Mouse (Mus musculus): ENCODE results near the gene Ces5a. TPM values are rescaled to one million over a fixed set of nuclear protein-coding genes. Genes with fewer than 3 reads are reported as not detected.
"Not testable (repeated sequence)": the region's sequence is repeated elsewhere in the genome, so short reads cannot be mapped to it uniquely, and the experiment has no call there.

Ces5a gene
- polyA plus RNA-seq, 1 experiment from 2014 or later: 0.42 TPM

DNA sequence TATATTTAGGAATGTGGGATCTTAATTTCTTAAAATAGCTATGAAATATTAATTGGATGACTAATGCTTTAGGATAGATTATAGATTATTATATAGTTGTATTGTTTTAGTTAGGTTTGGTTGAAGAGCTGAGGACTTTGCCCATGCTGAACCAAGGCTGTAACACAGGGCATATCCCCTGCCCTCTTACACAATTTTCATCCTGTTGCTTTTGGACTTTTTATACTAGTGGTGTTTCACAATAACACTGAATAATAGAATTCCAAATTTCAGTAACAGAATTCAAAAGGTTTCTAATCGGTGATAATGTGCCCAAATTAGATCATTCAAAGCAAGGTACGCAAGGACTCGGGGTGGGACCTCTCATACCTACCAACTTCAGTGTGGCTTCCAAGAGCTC lies 57.4 kb downstream of the Ces5a start:
- ATAC-seq (ENCODE audit: low read depth) (no peak), DNase-seq (ENCODE audit: low spot score) (no peak)
- H3K36me3 ChIP-seq (ENCODE audit: control insufficient read depth, insufficient read depth, low read length): no peaks in the 10 kb centered on the region
- no peaks in the 10 kb centered on the region for H3K27me3 ChIP-seq (replicated peaks; ENCODE audit: control insufficient read depth, insufficient read depth, low read length)
- H3K9me3 ChIP-seq (ENCODE audit: control insufficient read depth, low read length): no peaks in the 10 kb centered on the region
- no peak overlapping the region for H3K4me2 ChIP-seq (ENCODE audit: low read depth, low read length)
- WGBS: 90% methylated on average over 3 of the region's 3 CpGs
- no peak overlapping the region for H3K4me3 ChIP-seq (ENCODE audit: low read depth, low read length)
- no peak overlapping the region for H3K9ac ChIP-seq (ENCODE audit: low read depth, low read length)
- no peaks in the 10 kb centered on the region for H3K4me1 ChIP-seq (ENCODE audit: control insufficient read depth, insufficient read depth, low read length)
- no peak overlapping the region for H3K27ac ChIP-seq (replicated peaks; ENCODE audit: low read depth, low read length)

DNA sequence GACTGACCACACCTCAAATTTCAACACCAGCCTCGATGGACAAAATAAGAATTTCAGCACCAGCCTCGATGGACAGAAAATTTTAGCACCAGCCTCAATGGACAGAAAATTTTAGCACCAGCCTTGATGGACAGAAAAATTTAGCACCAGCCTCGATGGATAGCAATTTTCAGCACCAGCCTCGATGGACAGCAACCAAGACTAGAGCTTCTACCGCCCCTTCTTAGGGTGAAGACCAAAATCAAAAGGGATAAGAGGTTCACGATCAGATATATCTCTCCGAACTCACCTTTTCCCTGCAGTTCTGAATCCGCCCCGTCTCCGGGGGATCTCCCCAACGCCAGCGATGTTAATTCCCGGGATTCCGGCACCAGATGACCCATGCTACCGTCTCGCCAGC lies 65.9 kb downstream of the Ces5a start:
- H3K27ac ChIP-seq (replicated peaks; ENCODE audit: low read depth, low read length); H3K4me2 ChIP-seq (ENCODE audit: low read depth, low read length); H3K9me3 ChIP-seq (ENCODE audit: control insufficient read depth, low read length); H3K4me1 ChIP-seq (ENCODE audit: control insufficient read depth, insufficient read depth, low read length); H3K27me3 ChIP-seq (replicated peaks; ENCODE audit: control insufficient read depth, insufficient read depth, low read length); H3K9ac ChIP-seq (ENCODE audit: low read depth, low read length); H3K36me3 ChIP-seq (ENCODE audit: control insufficient read depth, insufficient read depth, low read length); H3K4me3 ChIP-seq (ENCODE audit: low read depth, low read length); ATAC-seq (ENCODE audit: low read depth); DNase-seq (ENCODE audit: low spot score): not testable (repeated sequence)
- 76% methylated on average over 16 of the region's 16 CpGs for WGBS

DNA sequence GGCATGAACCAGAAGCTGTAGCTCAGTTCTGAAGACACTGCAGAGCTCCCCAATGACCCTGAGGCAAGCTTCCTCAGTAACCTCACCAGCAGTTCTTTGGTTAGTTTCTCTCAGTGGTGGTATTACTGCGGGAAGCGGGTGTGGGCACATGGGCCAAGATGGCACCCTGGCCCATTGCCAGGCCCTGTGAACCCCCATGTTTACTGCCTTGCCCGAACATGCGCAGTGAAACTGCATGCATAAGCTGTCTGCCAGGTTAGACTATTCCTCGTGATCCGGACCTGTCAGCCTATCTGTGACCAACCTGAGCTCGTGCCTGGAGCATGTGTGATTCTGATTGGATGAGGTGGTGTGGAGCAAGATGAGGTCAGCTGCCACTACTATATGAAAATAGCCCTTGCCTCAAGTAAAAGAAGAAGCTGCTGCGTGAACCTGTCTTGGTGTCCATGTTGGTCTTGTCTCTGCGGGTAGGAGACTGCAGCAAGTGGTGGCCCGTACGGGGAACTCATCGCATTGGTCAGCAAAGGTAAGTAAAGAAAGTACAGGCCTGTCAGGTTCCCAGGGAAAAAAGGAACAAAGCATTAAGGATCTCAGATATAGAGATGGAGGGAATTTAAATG lies 81.3 kb downstream of the Ces5a start:
- ATAC-seq (ENCODE audit: low read depth): no peak
- no peak for DNase-seq (ENCODE audit: low spot score)
- H3K9ac ChIP-seq (ENCODE audit: low read depth, low read length): no peak overlapping the region
- H3K27me3 ChIP-seq (replicated peaks; ENCODE audit: control insufficient read depth, insufficient read depth, low read length): no peaks in the 10 kb centered on the region
- H3K4me2 ChIP-seq (ENCODE audit: low read depth, low read length): no peak overlapping the region
- 94% methylated on average over 12 of the region's 12 CpGs for WGBS
- H3K4me3 ChIP-seq (ENCODE audit: low read depth, low read length): no peak overlapping the region
- H3K27ac ChIP-seq (replicated peaks; ENCODE audit: low read depth, low read length): no peak overlapping the region
- no peaks in the 10 kb centered on the region for H3K9me3 ChIP-seq (ENCODE audit: control insufficient read depth, low read length)
- no peaks in the 10 kb centered on the region for H3K36me3 ChIP-seq (ENCODE audit: control insufficient read depth, insufficient read depth, low read length)
- H3K4me1 ChIP-seq (ENCODE audit: control insufficient read depth, insufficient read depth, low read length): no peaks in the 10 kb centered on the region

Other genes starting within 250 kb of the Ces5a start
- gene Ces1g, start 198.5 kb downstream of the Ces5a start, polyA plus RNA-seq (2014; fragmentation: Nextera tagmentation; extraction: Ambion mirVana): not detected in 2 replicates
- gene Ces1h, start 156.1 kb downstream of the Ces5a start, polyA plus RNA-seq (2014; fragmentation: Nextera tagmentation; extraction: Ambion mirVana): not detected in 2 replicates

All from embryonic facial prominence, embryonic 14.5 days (tissue).